11 mouse cellular contexts compared by ENCODE assay signal in genomic region chr10:108930299-108930698, GRCm38 (mm10).
DNase-seq lines count a peak whose midpoint lies in the region; TF ChIP-seq lines count a peak whose summit lies in the region.
"Had no signal": no experiment of that assay in that cellular context is flagged by ENCODE, and none has a peak within 500 bp of the region (broad histone marks: within the 10 kb centered on the region; RNA-seq: fewer than 3 reads in every experiment).

No protein-coding gene starts in this region.

- DNase-seq in adrenal gland, adult 2 months: peak; percentile 9
- DNase-seq in adrenal gland, postnatal 10 days: no peak
- no peak for DNase-seq in left cerebral cortex, adult 2 months (ENCODE audit: extremely low spot score in 1 of 2, low spot score in 2 of 2)
- no peak for DNase-seq in left cerebral cortex, postnatal 25 days (ENCODE audit: low spot score in 2 of 2)
- DNase-seq in cerebellum, adult 9-11 months: peak; percentile 68
- DNase-seq in lung, postnatal 4 days: peak; percentile 7 to 68
- no peak for DNase-seq in heart, adult 18-20 months
- no peak for DNase-seq in urinary bladder, postnatal 10 days (ENCODE audit: low spot score)
- DNase-seq: spleen, adult 18-20 months had no signal

- no peak overlapping the region for H3K4me3 ChIP-seq in left cerebral cortex, adult 2 months
- H3K4me3 ChIP-seq: forebrain, embryonic 10.5 days; limb, embryonic 12.5 days had no signal

- intact Hi-C loops in left cerebral cortex, adult 2 months (cut with DNase I): no loop called here
- intact Hi-C loops in left cerebral cortex, postnatal 25 days (cut with DNase I): no loop called here

- TF ChIP-seq CTCF in left cerebral cortex, adult 2 months (IDR thresholded peaks at IDR 0.05): no peak

- peak overlapping the region; percentile 4; the same call in 1 of the 2 replicates for H3K27ac ChIP-seq in left cerebral cortex, adult 2 months
- H3K27ac ChIP-seq: forebrain, embryonic 10.5 days; limb, embryonic 12.5 days had no signal

Comparison
In these comparisons a context has a peak if more than half of its experiments do, and no peak if none do; other contexts are left out.
1. DNase-seq: peak in adrenal gland, adult 2 months (single experiment), cerebellum, adult 9-11 months (single experiment) and lung, postnatal 4 days (2 of 2); none in adrenal gland, postnatal 10 days (single experiment), left cerebral cortex, adult 2 months (0 of 2), left cerebral cortex, postnatal 25 days (0 of 2), heart, adult 18-20 months (0 of 2) and urinary bladder, postnatal 10 days (single experiment).